Mouse (Mus musculus): ENCODE measurements at regions not wholly inside any gene's neighbourhood (a gene's known extent, or its start where the extent isn't known, plus 50 kb on each side); places are given as distances from the start of the nearest gene placed in this dataset.

DNA sequence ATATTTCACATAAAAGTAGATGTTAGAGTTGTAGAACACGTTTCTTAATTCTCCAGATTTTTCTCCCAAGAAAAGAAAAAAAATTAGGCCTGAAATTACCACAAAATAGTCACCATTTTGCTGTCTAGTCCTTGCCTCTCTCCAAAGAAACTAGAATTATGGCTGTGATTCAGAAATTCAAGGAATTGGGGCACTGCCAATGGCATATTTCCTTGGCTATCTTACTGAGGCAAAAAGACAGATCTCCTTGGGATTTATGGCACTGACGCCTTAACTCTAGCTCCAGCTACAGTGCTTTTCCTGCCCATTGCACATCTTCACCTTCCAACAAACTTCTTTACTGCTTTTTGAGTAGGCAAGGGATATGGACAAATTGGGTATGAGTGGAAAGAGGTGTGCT lies 336.3 kb upstream of the Slc24a2 start:
- no peak for DNase-seq (ENCODE audit: low spot score in 2 of 2)

DNA sequence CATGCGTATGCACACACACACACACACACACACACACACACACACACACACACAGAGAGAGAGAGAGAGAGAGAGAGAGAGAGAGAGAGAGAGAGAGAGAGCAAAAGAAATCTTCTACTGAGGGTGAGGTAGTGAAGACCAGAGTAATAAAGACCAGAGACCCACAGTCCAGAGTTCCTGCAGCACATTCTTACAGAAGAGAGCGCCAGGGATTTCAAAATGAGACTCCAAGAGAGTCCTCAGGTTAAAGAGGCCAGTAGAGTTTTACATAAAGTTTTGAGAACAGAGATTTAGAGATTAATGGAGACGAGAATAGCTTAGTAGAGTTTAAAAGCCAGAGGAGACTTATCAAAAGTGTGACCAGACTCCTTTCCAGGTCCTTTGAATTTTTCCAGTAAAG lies 324.6 kb upstream of the Slc24a2 start:
- DNase-seq (ENCODE audit: low spot score in 2 of 2) = no peak
